Comparison of ENCODE assay signal across 8 mouse cellular contexts in genomic region chr11:115814605-115815450, GRCm38 (mm10). TPM values are rescaled to one million over a fixed set of nuclear protein-coding genes. Genes with fewer than 3 reads are reported as not detected.
DNase-seq lines count a peak whose midpoint lies in the region; ATAC-seq and TF ChIP-seq lines count a peak whose summit lies in the region.

Gene Tsen54 (plus strand): TSS chr11:115814724.

- ATAC-seq in Patski: peak; percentile 31
- ATAC-seq in hindbrain, embryonic 14.5 days (ENCODE audit: low FRiP score): peak; percentile 32

- H3K27me3 ChIP-seq in Patski: no peaks in the 10 kb centered on the region
- no peaks in the 10 kb centered on the region for H3K27me3 ChIP-seq in hindbrain, embryonic 14.5 days (ENCODE audit: control insufficient read depth, insufficient read depth, low read length)

- in situ Hi-C loops in Patski (cut with MboI; ENCODE audit: low pct_unique_long_range_greater_than_20kb): loop anchor here (5.0 kb wide), 2 partner anchors 93 to 178 kb away; no protein-coding TSS in a partner anchor

- POLR2A ChIA-PET in Patski (lab: Charles Lee): interaction anchor here (0.6 to 2.4 kb wide), 8 partner anchors 21 to 186 kb away, joined by 3 to 17 read pairs (median 4); partner anchors contain the start of genes Myo15b and Tmem94

- H3K36me3 ChIP-seq in hindbrain, embryonic 14.5 days (replicated peaks; ENCODE audit: control insufficient read depth, insufficient read depth): peaks cover 21% of the 10 kb centered on the region
- H3K36me3 ChIP-seq in macrophage (ENCODE audit: inconsistent target): no peaks in the 10 kb centered on the region

- H3K4me3 ChIP-seq in hindbrain, embryonic 14.5 days (replicated peaks; ENCODE audit: low read length): peak within 1 kb of the TSS; percentile 71
- peak within 1 kb of the TSS; percentile 48 for H3K4me3 ChIP-seq in macrophage (ENCODE audit: inconsistent target)

- WGBS in hindbrain, embryonic 14.5 days: under 1% methylated on average over 75 of the region's 84 CpGs
- 1% methylated on average over 65 of the region's 84 CpGs for WGBS in macrophage (ENCODE audit: missing documents)

- H3K27ac ChIP-seq in hindbrain, embryonic 14.5 days: peak within 1 kb of the TSS; percentile 62
- H3K27ac ChIP-seq in macrophage: no peak within 1 kb of the TSS

- H3K4me2 ChIP-seq in hindbrain, embryonic 14.5 days (replicated peaks): peak within 1 kb of the TSS; percentile 88

- peak within 1 kb of the TSS; percentile 77 for H3K9ac ChIP-seq in hindbrain, embryonic 14.5 days

- DNase-seq in Patski (ENCODE audit: low read depth, low spot score): no peak
- DNase-seq in cerebellum, postnatal 10 days: peak; percentile 95 to 96
- peak; percentile 84 to 88 for DNase-seq in frontal cortex, postnatal 36 days (ENCODE audit: low spot score in 2 of 2)
- peak; percentile 84 for DNase-seq in hindbrain, embryonic 14.5 days (ENCODE audit: low spot score)
- DNase-seq in left cerebral cortex, adult 18-20 months (ENCODE audit: low spot score in 2 of 2): peak; percentile 91
- peak; percentile 70 for DNase-seq in retina, postnatal 7 days (ENCODE audit: low read depth, low spot score)
- peak; percentile 78 for DNase-seq in urinary bladder, adult 2 months (ENCODE audit: low spot score)

- no peaks in the 10 kb centered on the region; the same call in 1 of the 2 replicates for H3K79me2 ChIP-seq in macrophage (ENCODE audit: inconsistent target)

- TF ChIP-seq CTCF in Patski (IDR thresholded peaks at IDR 0.05): no peak

- H3K9me3 ChIP-seq in hindbrain, embryonic 14.5 days (ENCODE audit: control insufficient read depth, low read length): no peaks in the 10 kb centered on the region

- CTCF ChIA-PET in Patski (lab: Charles Lee): interaction anchor here (1.0 to 3.0 kb wide), 7 partner anchors 12 to 168 kb away, joined by 3 to 17 read pairs (median 3); no protein-coding TSS in a partner anchor

- peaks cover 25% of the 10 kb centered on the region for H3K4me1 ChIP-seq in hindbrain, embryonic 14.5 days (replicated peaks; ENCODE audit: control insufficient read depth, insufficient read depth, low read length)

RNA-seq across cellular contexts. Expression of gene Tsen54, which starts in this region (rescaled TPM):
- polyA plus RNA-seq in Patski (2021) (52.3 TPM), macrophage (2018) (4.8 to 12.1 TPM (median 7.2 TPM) in 3 replicates)
- polyA plus RNA-seq in hindbrain, embryonic 14.5 days (2014; fragmentation: Nextera tagmentation; extraction: Ambion mirVana): 17.8 and 19.9 TPM in 2 replicates
- 10 to 100 TPM; 14.0 to 14.5 TPM for total RNA-seq in left cerebral cortex, adult 18-20 months (2021)
- 10 to 100 TPM in 17 of 26 experiments, 1 to 10 TPM in 9; 3.7 to 33.3 (median 13.9) TPM for total RNA-seq in macrophage (2018; cell fraction: chromatin; rRNA removed)
- total RNA-seq in macrophage (2018; cell fraction: cytosol; rRNA removed): 1 to 10 TPM; 3.1 to 8.1 (median 5.7) TPM
- total RNA-seq in macrophage (2018; cell fraction: nucleus; rRNA removed): 10 to 100 TPM in 8 of 26 experiments, 1 to 10 TPM in 18; 3.3 to 21.0 (median 7.9) TPM
- polyA plus RNA-seq in urinary bladder, adult 2 months (2012; rRNA removed): 18.7 and 21.4 TPM in 2 replicates
